Mouse (Mus musculus): ENCODE measurements around the gene Gm5134.

Gene Gm5134

DNA sequence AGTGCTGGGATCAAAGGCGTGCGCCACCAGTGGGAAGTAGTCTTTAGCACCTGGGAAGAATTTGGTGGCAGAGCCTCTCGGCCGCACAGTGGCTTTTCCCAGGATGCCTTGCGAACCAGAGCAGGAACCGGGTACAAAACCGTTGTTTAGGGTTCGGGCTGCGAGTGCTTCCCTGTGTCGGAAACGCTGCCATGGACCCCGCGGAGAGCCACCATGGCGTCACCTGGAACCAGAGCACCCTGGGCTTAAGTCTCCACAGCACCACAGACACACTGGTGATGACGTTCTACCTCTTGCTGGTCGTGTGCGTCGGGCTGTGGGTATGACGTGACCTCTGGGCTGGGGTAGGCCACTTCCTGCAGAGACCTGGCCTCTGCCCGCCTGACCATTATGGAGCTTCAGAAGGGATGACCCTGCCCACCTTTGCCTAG, at the start of gene Gm5134:
Gene Gm5134, plus strand, starts transcription at position 134 of the 431 bp plus-strand sequence.
- WGBS, result 41% methylated on average over 20 of the region's 20 CpGs

DNA sequence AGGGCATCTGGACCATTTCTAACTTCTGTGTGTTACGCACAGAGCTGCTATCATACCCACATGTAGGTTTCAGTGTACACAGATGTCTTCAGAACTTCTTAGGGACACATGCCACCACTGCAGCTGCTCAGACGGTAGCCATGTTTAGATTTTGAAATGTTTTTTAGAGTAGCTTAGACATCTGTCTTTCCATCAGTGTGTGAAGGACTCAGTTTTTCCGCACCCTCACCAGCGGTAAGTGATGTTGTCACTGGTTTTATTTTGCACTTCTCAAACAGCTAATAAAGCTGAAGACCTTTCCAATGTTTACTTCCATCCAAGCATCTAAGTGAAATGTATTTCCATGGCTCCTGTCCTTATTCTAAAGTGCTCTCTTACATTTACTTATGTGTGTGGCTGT, 47.4 kb upstream of the Gm5134 start:
- 79% methylated on average over 4 of the region's 4 CpGs for WGBS

DNA sequence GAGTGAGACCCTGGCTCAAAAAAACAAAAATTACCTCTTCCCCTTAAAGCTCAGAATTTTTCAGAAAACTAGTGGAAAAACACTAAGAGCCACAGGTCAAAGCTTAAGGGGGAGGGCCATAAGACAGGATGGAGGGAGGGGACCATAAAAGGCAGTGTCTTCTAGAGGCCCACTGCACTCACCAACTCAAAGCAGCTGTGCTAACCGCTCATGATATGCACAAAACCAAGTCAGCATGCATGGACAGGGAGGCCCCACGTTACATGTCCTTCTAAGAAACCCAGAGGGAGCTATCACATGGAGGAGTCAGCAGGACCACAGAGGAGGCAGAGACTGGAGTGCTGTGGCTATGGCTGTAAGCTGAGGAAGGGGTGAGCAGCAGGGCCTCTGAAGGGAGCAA, 43.6 kb upstream of the Gm5134 start:
- 83% methylated on average over 2 of the region's 2 CpGs for WGBS

DNA sequence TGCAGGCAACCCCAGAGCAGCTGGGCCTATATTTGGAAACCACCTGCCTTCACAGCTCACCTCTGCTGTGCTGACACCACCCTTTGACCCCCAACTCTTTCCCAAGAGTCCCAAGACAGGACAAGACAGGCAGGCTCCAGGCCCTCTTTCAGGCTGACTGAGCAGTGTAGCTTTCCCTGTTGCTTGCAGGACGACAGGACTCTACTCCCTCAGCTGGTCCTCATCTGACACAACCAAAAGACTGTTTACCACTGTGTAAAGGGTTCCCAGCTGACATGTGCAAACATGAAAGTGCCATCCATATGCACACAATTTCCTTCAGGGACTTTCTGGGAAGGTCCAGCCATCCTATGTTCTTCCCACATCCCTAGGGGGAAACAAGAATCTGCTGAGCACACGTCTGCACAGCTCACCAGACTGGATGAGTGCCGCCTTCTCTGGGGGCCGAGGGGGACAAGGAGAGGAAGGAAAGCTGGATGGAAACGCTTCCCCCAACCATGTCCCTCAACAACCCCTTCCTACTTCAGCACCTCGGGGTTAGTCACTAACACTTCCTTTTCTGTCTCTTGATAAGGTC, 41.2 kb upstream of the Gm5134 start:
- WGBS, result 66% methylated on average over 6 of the region's 6 CpGs

DNA sequence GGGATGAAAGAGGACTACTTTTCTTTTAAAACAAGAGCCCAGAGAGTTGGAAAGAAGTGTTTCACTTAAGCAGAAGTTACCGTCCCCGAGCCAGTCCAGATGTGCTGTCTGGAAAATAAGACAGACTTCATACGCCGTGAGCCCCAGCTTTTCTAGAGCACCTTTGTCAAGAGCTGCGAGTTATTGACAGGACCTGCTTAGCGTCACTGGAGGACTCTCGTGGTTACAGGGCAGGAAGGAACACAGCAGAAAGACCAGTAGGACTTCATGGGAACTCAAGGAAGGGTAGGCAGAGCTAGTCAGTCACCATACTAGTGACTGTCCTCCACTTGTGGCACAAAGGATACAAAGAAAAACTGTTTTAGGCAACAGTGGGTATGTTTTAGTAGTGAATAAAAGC, 38.8 kb upstream of the Gm5134 start:
- WGBS, result 81% methylated on average over 7 of the region's 7 CpGs

DNA sequence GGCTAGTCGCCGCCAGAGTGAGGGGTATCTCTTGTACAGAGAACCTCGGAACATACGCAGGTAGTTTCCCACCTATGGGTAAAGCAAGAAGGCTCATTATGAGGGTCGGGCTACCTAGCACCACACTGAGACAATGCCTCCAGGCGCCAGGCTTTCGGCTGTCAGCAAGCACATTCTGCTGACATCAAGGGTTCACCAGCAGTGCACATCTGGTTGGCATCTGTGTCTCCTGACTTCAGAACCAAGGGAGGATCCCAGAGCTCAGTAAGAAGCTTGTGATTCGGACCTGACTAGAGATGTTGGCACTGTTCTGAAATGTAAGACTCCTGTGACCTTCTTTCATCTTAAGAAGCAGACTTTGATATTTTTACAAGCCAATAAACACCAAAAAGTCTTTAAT, 37.5 kb upstream of the Gm5134 start:
- WGBS, result 87% methylated on average over 8 of the region's 8 CpGs

DNA sequence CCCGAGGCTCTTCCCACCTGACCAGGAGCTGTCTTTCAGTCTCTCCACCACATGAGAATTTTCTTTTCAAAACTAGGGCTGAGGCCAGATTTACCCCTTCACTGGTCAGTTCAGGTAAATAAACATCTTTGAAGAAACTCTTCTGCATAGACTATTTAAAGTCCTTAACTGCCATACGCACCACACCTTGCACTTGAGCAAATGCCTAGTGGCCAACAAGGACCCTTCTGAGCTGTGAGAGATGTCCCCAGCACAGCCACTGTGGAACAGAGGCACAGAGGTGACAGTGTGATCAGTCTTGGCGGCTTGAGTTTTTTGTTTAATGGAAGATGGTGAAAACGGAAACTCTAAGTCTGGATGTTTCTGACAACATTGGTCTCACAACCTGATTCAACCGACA, 35.3 kb upstream of the Gm5134 start:
- 81% methylated on average over 5 of the region's 5 CpGs for WGBS

DNA sequence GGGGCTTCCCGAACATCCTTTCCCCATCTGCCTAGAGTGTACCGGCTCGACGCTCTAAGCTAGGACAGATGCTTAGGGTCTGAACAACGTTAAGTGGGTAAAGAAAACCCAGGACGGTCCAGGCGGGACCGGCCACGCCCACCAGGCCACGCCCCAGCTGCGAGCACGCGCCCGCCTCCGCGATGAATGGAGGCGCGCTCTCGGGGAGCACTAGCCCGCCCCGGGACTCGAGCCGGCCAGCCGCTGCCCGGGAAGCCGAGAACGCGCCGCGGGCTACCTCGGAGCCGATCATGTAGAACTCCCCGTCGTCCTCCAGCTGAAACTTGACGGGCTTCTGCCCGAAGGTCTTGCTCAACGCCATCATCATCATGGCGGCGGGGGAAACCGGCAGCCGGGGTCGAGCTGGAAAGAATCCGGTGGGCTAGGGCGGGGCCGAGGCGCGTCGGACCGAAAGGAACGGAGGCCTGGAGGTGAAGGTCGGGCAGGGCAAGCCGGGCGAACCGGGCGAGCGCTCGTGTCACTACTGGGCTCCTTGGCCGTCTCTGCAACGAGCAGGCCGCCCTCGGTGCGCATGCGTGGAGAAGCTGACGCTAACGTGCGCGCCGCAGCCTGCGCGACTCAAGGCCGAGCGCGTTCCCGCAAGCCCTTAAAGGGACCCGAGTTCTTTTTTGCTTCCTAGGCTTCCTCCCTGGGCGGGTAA, 33.1 kb upstream of the Gm5134 start, which contains the start of gene Smarcb1:
Gene Smarcb1, minus strand, starts transcription at position 592 of the 700 bp plus-strand sequence.
- under 1% methylated on average over 76 of the region's 76 CpGs for WGBS

DNA sequence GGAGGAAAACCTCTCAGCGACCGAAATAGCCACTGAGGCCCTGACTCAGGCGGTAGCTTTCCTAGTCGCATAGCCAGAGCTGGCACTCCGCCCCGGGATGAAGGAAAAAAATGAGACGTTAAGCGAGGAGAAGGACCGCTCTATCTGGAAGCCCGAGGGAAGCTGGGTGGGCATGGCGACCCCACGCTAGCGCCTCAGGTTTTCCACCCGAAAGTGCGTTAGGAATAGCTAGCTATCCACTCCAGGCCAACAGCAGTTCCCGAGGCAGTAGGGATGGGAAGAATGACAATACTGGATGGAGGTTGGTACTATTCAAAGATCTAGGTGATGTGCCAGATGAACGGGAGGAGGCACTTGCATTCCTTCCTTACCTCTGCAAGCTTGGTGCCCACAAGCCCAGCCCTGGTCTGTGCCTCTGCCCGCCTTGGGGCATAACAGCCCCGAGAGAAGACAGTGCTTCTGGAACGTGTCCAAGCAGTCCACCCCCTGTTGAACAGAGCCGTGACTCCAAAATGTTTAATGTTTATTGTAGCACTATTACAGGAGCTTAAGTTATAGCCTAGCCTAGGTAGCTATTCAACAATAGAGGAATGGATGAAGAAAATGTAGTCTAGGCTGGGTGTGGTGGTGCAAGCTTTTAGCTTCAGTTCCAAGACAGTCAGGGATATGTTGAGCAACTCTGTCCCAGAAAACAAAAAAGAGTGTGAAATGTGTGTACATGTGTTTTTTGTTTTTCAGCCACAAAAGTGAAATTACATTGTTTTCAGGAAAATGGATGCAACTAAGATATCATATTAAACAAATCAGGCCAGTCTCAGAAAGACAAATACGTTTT, 32.4 kb upstream of the Gm5134 start:
- 3% methylated on average over 22 of the region's 22 CpGs for WGBS

DNA sequence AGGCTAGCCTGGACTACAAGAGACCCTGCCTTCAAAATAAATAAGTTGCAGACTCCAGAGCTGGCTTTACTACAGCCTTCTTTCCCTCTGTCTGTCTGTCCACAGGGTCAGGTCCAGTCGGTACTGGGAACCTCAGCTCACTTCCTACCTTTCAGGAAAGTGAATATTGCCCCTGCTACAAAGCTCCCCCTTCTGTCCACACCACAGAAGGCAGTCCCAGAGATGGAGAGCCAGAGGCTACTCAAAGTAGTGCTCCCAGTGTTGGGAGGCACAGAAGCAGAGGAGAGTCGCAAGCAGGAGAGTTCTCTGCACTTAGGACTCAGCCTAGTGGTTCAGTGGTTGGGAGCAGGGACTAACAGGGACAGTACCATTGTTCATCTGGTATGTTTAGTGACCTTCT, 30.0 kb upstream of the Gm5134 start:
- 70% methylated on average over 2 of the region's 2 CpGs for WGBS

DNA sequence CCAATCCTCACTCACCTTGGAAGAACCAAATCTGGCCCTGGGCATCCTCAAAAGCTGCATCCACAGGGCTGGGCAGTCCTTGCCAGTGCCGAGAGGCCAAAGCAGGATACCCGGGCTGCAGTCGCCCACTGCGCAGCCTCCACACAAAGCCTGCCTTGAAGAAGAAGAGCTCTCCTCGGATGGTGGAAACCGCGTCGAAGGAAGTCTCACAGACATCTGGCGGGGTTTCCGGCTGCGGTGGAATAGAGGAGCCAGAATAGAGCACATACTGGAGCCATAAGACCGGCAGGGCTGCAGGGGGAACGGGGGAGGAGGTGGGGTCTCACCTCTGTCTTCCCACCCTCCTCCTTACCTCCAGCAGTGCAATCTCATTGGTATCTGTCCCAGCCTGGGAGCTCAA, 27.9 kb upstream of the Gm5134 start:
- 76% methylated on average over 13 of the region's 13 CpGs for WGBS

DNA sequence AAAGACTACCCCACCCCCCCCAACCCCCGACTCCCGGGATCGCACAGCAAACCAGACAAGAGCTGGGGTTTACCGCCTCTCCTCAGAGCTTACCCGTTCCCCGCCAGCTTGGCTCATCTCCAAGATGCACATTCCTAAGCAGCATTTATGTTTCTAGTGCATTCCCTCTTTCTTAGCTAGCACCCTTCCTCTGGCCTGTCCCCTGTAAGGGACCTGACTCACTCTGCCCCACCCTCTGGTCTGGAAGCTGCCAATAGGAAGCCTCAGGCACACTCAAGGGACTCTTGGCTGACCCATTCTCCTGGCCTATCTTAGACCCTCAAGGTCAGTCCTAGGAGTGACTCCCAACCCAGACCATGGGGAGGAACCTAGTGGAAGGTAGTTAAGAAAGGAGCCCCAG, 24.0 kb upstream of the Gm5134 start:
- 38% methylated on average over 6 of the region's 6 CpGs for WGBS

DNA sequence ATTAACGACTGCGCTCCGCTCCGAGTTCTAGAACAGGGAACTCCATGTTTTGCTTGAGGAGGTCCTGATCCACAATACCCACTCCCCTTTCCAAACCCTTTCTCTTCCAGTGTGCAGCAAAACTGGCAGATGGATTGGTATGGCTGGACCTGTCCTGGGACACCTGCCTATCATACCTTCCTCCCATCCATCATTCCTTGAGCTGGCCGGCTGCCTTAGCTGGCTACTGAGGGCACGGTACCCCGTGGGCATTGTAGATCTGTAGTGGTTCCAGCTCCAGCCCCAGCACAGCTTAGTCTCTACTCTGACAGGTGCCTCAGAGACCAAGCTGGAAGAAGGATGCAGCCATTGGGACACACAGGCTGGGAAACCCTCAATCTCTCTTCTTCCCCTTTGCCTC, 23.0 kb upstream of the Gm5134 start:
- 47% methylated on average over 7 of the region's 7 CpGs for WGBS

DNA sequence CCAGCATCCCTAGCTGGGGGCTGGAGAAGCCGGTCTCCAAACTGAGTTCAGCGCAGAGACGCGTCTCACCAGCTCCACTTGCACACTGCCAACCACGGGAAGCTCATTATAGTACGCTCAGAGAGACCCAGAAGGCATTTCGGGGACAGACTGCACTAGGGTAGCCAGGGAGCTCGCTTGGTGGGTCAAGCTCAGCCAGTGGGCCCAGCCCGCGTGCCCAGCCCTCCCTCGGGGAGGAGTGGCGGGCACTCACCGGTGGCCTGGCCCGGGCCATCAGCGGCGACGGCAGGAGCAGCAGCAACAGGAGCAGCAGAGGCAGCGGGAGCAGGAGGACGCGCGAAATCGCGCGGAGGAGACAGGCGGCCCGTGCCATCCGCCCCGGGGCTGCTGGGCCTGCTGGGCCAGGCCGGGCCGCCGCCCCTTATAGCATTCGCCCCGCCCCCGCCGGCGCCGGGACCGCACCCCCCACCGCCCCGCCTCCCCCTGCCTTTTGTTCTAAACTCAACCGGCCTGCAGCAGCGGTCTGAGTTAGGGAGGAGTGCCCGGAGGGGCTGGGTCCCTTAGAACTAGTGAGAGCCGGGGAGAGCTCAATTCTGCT, 22.1 kb upstream of the Gm5134 start:
- 3% methylated on average over 44 of the region's 44 CpGs for WGBS

DNA sequence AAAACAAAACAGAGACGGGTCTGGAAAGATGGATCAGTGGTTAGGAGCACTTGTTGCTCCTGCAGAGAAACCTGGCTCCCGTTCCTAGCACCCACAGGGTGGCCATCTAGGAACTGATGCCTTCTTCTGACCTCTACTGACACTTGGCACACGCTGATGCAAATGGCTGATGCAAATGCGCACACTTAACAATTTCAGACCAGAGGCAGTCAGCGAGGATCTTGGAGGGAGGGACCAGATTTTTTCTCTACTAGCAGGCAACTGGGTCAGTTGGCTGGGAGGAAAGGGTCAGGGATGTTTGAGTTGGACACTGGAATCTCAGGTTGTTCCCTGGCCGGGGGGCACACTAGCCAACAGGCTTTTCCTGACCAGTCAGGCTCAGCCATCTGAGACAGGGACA, 21.4 kb upstream of the Gm5134 start, which contains the start of gene Chchd10:
Gene Chchd10, plus strand, starts transcription at position 240 of the 400 bp plus-strand sequence.
- WGBS, result 70% methylated on average over 6 of the region's 6 CpGs

DNA sequence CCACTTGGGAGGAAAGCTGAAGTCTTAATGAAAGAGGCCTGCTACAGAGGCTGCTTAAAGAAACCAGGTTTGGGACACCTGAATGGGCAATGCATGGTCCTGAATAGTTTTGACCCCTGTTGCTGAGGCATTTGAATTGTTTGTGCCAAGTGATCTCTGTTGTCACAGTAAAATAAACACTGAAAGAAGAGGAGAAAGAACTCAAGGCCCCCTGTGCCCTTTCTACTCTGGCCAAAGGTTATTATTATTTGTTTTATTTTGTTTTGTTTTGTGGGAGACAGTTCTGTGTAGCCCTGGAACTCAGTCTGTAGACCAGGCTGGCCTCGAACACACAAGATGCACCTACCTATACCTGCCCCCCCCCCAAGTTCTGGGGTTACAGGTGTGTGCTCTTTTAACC, 19.3 kb upstream of the Gm5134 start:
- WGBS, result 55% methylated on average over 1 of the region's 1 CpGs

DNA sequence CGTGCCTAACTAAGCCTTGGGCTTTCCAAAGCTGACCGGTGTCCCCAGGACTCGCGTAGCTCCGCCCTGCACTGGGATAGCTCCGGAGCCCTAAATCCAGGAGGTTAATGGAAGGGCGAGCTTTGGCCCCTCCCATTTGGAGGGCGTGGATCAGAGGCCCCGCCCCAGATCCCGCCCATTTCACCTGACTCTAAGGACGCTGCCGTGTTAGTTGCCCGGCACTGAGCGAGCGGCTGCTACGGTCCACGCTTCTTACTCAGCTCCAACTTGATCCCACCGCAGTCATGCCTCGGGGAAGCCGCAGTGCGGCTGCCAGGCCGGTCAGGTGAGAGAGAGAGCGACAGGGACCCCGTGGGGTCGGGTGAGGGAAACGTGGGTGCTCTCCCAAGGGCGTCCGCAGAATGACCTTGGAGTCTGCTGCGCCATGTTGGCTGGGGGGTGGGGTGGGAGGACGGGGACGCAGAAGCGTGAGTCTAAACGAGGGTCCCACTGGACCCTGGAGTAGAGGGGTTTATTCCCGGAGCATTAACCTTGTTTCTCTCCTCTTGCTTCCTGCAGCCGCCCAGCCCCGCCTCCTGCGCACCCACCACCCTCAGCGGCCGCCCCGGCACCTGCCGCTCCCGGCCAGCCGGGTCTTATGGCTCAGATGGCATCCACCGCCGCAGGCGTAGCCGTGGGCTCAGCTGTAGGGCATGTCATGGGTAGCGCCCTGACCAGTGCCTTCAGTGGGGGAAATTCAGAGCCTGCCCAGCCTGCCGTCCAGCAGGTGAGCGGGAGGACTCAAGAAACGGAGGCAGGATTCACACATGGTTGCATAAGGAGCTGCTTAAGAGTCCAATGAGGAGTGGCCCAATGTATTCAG, 18.4 kb upstream of the Gm5134 start, which contains the start of gene Mmp11:
Gene Mmp11, minus strand, starts transcription at position 817 of the 862 bp plus-strand sequence.
- WGBS, result 5% methylated on average over 51 of the region's 51 CpGs

DNA sequence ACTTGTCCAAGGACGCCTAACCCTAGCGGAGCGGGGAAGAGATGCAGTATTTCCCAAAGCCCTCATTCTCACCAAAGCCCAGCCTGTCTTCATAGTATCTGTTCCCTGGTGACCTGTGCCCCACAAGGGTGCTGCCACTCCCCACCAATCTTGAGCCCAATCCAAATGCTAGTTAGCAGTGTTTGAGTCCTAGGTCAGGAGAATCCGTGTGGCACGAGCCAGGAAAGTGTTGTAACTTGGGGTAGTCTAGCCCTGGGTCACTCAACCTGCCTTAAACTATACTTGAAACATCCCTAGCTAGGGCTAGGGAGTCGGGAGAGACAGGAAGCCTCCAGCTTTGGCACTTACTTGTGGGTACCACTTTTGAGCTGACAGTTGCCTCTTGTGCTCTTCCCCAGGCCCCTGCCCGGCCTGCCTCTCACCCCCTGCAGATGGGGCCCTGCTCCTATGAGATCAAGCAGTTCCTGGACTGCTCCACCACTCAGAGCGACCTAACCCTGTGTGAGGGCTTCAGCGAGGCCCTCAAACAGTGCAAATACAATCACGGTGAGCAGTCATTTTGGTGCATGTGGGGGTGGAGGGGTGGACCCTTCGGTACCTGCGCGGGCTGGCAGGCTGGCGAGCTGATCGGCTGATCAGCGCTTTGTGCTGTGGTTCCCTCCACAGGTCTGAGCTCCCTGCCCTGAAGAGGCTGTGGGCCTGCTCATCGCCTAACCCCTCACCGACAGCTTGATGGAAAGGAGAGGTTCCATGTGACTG, 17.2 kb upstream of the Gm5134 start:
- WGBS, result 49% methylated on average over 18 of the region's 18 CpGs

DNA sequence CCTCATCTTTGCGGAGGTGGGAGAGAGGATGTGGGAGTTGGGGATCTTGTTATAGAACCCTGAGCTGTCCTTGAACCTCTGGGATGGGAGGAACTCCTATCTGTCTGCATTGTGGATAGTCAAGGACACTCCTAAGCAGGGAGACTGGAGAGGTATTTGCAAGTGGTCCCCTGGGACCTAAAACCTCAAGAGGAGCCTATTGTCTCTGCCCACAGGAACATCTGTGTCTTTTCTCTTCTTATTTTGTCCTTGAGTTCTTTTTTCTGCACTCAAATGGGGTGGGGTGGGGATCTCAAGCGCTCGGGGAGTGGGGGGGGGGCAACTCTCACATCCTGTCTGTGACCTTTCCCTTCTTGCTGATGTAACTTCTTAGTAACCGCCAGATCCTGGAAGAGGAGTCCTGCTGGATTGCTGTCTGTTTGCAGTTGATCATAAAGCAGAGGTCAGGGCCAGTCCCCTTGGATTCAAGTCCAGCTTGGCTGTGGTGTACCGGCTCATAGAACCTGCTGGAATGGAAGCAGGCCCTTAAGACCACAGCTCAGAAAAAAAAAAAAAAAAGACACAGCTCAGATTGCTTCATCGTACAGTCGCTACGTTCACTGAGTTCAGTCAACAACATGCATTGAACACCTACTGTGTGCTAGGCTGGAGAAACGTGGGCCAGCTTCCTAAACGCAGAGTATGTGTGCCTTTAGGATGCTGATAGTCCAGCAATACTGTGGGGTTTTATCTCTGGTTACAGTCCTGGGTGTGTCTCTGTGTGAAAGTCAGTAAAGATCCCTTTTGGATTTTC, 16.3 kb upstream of the Gm5134 start:
- WGBS, result 64% methylated on average over 10 of the region's 10 CpGs
